Mouse (Mus musculus) cerebellum, postnatal 4 days (tissue): ENCODE measurements around the gene Kat2b.
"Not testable (repeated sequence)": the region's sequence is repeated elsewhere in the genome, so short reads cannot be mapped to it uniquely, and the experiment has no call there.

Source experiments
- DNase-seq, 2 experiments: peaks; one replicate each; pipeline ENCODE4 v3.0.0; 2022; ENCODE audit warnings: low spot score in 2 of 2, mixed read lengths in 1 of 2

Gene Kat2b

DNA sequence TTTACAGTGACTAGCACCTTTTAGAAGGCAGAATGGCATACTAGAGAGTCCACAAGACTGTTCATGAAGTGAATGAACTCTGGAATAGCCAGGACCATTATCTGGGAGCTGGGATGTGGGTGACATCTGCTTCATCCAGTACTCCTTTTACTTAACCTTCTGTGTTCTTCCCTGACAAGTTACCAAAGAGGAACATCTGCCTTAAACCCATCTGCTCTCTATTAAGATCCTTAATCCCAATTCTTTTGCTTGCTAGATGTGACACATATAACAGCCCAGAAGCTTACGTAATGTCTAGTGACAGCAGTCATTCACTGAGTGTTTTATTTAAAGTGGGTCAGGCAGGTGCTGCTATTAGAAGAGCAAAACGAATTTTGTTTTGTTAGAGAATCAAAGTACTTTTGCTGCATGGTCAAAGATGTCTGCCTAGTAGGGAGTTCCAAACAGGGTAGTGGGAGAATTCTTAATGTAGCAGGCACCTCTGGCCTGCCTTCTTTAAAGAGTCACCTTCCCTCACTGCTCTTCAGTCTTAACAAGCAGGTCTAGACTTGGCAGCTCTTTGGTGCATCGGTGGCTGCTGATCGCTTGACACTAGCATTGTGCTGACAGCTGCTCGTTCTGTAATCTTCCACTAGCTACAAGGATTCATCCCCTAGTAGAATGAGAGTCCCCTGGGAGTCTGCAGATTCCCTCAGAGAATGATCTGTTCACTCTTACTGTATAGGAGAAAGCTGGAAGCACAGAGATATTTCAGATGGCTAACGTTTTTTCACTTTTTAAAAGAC, 94.6 kb downstream of the Kat2b start:
- DNase-seq: no peak

- DNase-seq: no peak
These were observed 97.6 kb downstream of the Kat2b start for GRCm38 (mm10) chr17:53664267-53664666.

DNA sequence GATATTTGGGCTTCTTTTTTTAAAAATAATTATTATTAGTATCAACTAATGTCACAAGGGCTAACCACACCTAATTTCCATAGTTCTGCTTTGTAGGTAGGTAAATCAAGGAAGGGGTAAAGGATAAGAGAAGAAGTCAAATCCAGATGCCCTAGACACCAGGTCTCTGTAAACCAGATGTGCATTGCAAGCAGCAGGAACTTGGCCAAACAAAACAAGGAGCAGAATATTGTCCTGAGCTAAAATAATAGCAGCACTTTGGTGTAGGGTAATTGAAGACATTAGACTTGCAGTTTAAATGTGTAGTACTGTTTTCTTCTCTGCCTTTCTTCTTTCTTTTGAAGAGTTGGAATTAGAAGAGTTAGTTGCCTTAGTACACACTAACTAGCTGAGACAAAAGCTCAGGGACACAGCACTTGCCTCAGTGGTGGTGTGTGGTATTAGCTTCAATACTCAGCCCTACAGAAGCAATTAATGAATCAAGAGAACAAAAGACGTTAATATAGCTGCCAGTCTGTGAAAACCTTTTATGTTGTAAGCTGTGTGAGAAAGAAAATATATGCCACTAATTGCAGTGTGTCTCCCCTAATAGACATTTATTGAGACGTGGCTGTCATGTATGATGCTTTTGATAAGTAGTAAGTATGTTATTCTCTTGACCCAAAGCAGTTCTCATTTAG, 98.2 kb downstream of the Kat2b start:
- no peak for DNase-seq

- DNase-seq: no peak
These were observed 103.8 kb downstream of the Kat2b start for GRCm38 (mm10) chr17:53670453-53670852.

GRCm38 (mm10) chr17:53678716-53679115, 112.1 kb downstream of the Kat2b start:
- peak in 1 of 2 experiments; percentile 52 for DNase-seq

DNA sequence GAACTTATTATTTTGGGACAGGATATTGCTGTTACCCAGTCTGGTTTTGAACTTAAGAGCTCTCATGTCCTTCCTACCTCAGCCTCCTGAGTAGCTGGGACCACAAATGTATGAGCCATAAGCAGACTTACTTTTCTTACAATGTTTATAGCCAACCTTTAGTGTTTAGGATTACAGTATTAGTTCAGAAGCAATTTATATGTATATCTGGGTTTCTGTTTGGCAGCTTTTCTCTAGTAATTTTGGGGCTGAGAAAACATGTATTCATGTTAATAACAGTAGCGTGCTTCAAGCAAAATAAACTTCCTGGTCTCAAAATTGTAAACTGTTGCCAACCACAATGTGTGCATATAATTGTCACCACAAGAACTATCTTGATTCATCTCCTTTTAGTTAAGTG, 121.7 kb downstream of the Kat2b start:
- no peak for DNase-seq

- peak; percentile 94 to 97 for DNase-seq
These were observed 122.5 kb downstream of the Kat2b start, which contains the start of gene Sgo1 for GRCm38 (mm10) chr17:53688877-53689802. Gene Sgo1, minus strand, starts transcription at chr17:53689333.

DNA sequence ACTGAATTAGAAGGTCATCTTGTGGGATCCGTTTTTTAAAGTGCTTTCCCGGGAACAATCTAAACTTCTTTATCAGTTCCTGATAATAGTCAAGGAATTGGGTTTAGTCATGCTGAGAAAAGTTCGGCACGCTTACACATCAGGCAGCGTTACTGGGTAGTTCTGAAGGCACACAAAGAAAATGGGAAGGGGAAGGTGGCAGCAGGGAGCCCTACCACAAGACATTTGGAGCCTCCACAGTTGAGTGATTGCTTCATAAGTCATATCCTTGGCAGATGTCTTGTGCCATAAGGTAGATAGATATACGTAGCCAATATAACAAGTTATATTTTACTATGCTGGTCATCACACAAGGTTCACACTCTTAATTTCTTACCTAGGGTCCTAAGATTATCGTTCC, 123.3 kb downstream of the Kat2b start:
- DNase-seq: peak in 1 of 2 experiments; percentile 8

- DNase-seq: peak in 1 of 2 experiments; percentile 12
These were observed 127.4 kb downstream of the Kat2b start for GRCm38 (mm10) chr17:53694039-53694438.

GRCm38 (mm10) chr17:53697521-53697920, 130.9 kb downstream of the Kat2b start:
- not testable (repeated sequence) for DNase-seq

DNA sequence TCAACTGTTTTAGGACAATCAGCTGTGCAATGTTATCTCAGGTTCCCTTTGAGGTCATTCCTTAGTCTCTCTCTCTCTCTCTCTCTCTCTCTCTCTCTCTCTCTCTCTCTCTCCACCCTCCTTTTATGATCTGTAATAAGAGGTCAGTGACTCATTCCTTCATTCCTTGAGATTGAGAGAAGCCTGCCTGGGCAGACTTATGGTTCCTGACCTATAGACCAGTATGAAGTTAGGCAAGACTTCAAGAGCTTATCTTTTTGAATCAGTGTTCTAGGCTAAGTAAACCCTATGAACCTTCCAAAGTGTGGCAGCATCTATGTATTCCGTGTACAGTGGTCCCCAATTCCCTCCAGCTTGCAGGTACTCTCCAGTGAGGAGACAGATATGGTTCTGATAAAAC, 147.8 kb downstream of the Kat2b start:
- no peak for DNase-seq

DNA sequence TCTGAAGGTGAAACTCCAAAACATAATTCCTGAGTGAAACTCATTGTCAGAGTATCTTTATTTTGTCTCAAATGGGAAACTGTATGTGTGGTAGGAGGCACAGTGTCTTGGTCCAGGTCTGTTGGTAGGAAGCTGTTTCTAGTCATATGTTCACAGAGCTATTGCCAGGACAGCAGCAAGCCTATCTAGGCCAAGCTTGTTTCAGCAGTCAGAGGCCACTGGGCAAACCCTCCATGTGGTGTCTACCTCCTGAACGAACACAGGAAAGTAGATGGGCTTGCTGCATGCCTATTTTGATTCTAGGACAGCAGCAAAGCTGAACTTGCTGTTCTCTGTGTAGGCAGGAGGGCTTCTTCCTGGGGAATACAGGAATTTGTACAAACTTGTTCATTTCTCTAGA, 148.5 kb downstream of the Kat2b start:
- not testable (repeated sequence) for DNase-seq

DNA sequence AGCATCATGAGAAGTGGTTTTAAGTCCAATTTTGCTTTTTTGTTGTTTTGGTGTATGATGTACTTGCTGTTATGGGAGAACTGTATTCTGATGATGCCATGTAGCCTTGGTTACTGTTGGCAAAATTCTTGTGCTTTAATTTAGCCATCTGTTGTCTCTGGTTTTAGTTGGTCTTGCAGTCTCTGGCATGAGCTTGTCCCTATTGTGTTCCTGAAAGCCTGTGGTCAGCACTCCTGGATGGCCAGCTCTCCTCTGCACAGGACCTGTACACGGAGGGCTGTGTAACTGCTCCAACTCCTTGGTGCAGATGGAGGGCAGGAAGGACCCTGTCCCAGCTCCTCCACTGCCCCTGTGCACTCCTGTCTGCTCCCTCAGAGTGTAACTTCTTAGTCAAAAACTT, 151.8 kb downstream of the Kat2b start:
- DNase-seq: no peak

GRCm38 (mm10) chr17:53718916-53719315, 152.3 kb downstream of the Kat2b start:
- not testable (repeated sequence) for DNase-seq
